Mouse (Mus musculus) CH12.LX (cell line): ENCODE measurements around the gene Hoxc10. TPM values are rescaled to one million over a fixed set of nuclear protein-coding genes. Genes with fewer than 3 reads are reported as not detected.

Experiments
- DNase-seq: peaks from one replicate; pipeline ENCODE4 v3.0.0-alpha.2; 2013; ENCODE audit errors: extremely low read depth
- H3K27ac ChIP-seq: 2 replicates; pipeline ENCODE4 v1.5.1; 2012; ENCODE audit warnings: low read depth, mild to moderate bottlenecking, control low read depth, moderate library complexity; ENCODE audit not compliant: insufficient read depth
- H3K27me3 ChIP-seq: replicated peaks from 2 replicates; pipeline ENCODE3; 2012; ENCODE audit warnings: inconsistent platforms
- H3K36me3 ChIP-seq, 2 experiments: replicated peaks in 1 of 2; 2 replicates each; pipeline versions ENCODE3 to v1.6.1; 2012; ENCODE audit warnings: inconsistent platforms in 1 of 2, low read length in 1 of 2, mild to moderate bottlenecking in 1 of 2, mixed read lengths in 1 of 2, moderate library complexity in 1 of 2; ENCODE audit not compliant: control insufficient read depth in 1 of 2, insufficient read depth in 1 of 2
- H3K4me1 ChIP-seq, 2 experiments: 2 replicates each; pipeline ENCODE4 v1.6.1; 2012; ENCODE audit warnings: inconsistent platforms in 1 of 2, moderate library complexity in 1 of 2; ENCODE audit not compliant: insufficient read depth in 2 of 2, control insufficient read depth in 1 of 2
- H3K4me2 ChIP-seq: 2 replicates; pipeline ENCODE4 v1.6.1; 2012; ENCODE audit warnings: low read depth, mild to moderate bottlenecking, control low read depth; ENCODE audit not compliant: poor library complexity, insufficient read depth, severe bottlenecking
- H3K4me3 ChIP-seq, 3 experiments: fragments of 150-350 bp in 1 of 3; sonication (generic) in 1 of 3; replicated peaks in 1 of 3; 2 replicates each; pipeline versions ENCODE3 to v1.5.1; 2011 to 2012; ENCODE audit warnings: low read depth in 2 of 3, low read length in 2 of 3, mild to moderate bottlenecking in 2 of 3, moderate library complexity in 2 of 3, control low read depth in 1 of 3, improper control_type of control experiment in 1 of 3, inconsistent platforms in 1 of 3, mixed read lengths in 1 of 3; ENCODE audit not compliant: poor library complexity in 1 of 3
- H3K79me2 ChIP-seq: replicated peaks from 2 replicates; pipeline ENCODE4 v1.6.1; 2012; ENCODE audit warnings: mild to moderate bottlenecking, moderate library complexity; ENCODE audit not compliant: control insufficient read depth, poor library complexity, insufficient read depth, severe bottlenecking; ENCODE audit errors: extremely low read depth
- H3K9ac ChIP-seq: 2 replicates; pipeline ENCODE4 v1.6.1; 2012; ENCODE audit warnings: low read depth, mild to moderate bottlenecking, control low read depth, moderate library complexity; ENCODE audit not compliant: insufficient read depth
- H3K9me3 ChIP-seq: replicated peaks from 2 replicates; pipeline ENCODE3; 2012; ENCODE audit warnings: low read length, inconsistent platforms, mixed read lengths
- BHLHE40 ChIP-seq: IDR thresholded peaks from 2 replicates; pipeline ENCODE4 v1.6.1; 2011; ENCODE audit warnings: mild to moderate bottlenecking, low read depth, low read length, improper control_type of control experiment
- CHD2 ChIP-seq: IDR thresholded peaks from 2 replicates; pipeline ENCODE4 v1.6.1; 2011; ENCODE audit warnings: low read length, improper control_type of control experiment
- ELF1 ChIP-seq: IDR thresholded peaks from 2 replicates; pipeline ENCODE4 v1.6.1; 2014; ENCODE audit warnings: low read depth, mild to moderate bottlenecking, inconsistent platforms, low read length, improper control_type of control experiment
- EP300 ChIP-seq: IDR thresholded peaks from 2 replicates; pipeline ENCODE4 v1.6.1; 2011; ENCODE audit warnings: low read length, improper control_type of control experiment
- ETS1 ChIP-seq: conservative IDR thresholded peaks from 2 replicates; pipeline ENCODE4 v1.6.1; 2012; ENCODE audit warnings: low read depth, mild to moderate bottlenecking, inconsistent platforms, low read length, improper control_type of control experiment, moderate library complexity
- JUND ChIP-seq: conservative IDR thresholded peaks from 2 replicates; pipeline ENCODE4 v1.6.1; 2011; ENCODE audit warnings: low read depth, low read length, improper control_type of control experiment
- MAFK ChIP-seq: IDR thresholded peaks from 2 replicates; pipeline ENCODE4 v1.6.1; 2011; ENCODE audit warnings: low read length, improper control_type of control experiment; ENCODE audit not compliant: insufficient replicate concordance
- MXI1 ChIP-seq: IDR thresholded peaks from 2 replicates; pipeline ENCODE4 v1.6.1; 2011; ENCODE audit warnings: mild to moderate bottlenecking, low read depth, low read length, improper control_type of control experiment
- MYC ChIP-seq: IDR thresholded peaks from 2 replicates; pipeline ENCODE4 v1.6.1; 2011; ENCODE audit warnings: low read depth, mild to moderate bottlenecking, improper control_type of control experiment, low read length
- NELFE ChIP-seq: IDR thresholded peaks from 2 replicates; pipeline ENCODE4 v1.6.1; 2011; ENCODE audit warnings: low read depth, low read length, improper control_type of control experiment
- POLR2A ChIP-seq: IDR thresholded peaks from 2 replicates; pipeline ENCODE4 v1.6.1; 2011; ENCODE audit warnings: low read depth, mild to moderate bottlenecking, improper control_type of control experiment, low read length
- POLR2AphosphoS2 ChIP-seq: IDR thresholded peaks from 2 replicates; pipeline ENCODE4 v1.6.1; 2011; ENCODE audit warnings: low read depth, low read length, improper control_type of control experiment
- RAD21 ChIP-seq: IDR thresholded peaks from 2 replicates; pipeline ENCODE4 v1.6.1; 2011; ENCODE audit warnings: low read depth, mild to moderate bottlenecking, low read length, improper control_type of control experiment, moderate library complexity
- RCOR1 ChIP-seq: conservative IDR thresholded peaks from 2 replicates; pipeline ENCODE4 v1.6.1; 2012; ENCODE audit warnings: low read depth, mild to moderate bottlenecking, inconsistent platforms, low read length, improper control_type of control experiment
- SMC3 ChIP-seq: IDR thresholded peaks from 2 replicates; pipeline ENCODE4 v1.6.1; 2011; ENCODE audit warnings: low read depth, low read length, improper control_type of control experiment
- TBP ChIP-seq: conservative IDR thresholded peaks from 2 replicates; pipeline ENCODE4 v1.6.1; 2011; ENCODE audit warnings: low read depth, low read length, improper control_type of control experiment
- TCF12 ChIP-seq: IDR thresholded peaks from 2 replicates; pipeline ENCODE4 v1.6.1; 2014; ENCODE audit warnings: low read depth, mild to moderate bottlenecking, inconsistent platforms, low read length, improper control_type of control experiment
- dilution Hi-C: fragments of 300-500 bp; cut with MboI; formaldehyde crosslinking; loops from 2 replicates; pipeline ENCODE4 v1.14.3; 2020; ENCODE audit warnings: low sequenced_read_pairs; ENCODE audit not compliant: extremely low pct_unique_long_range_greater_than_20kb, extremely low pct_ligation_motif_present
- in situ Hi-C: fragments of 300-500 bp; cut with MboI; formaldehyde crosslinking; loops from 3 replicates; pipeline ENCODE4 v1.14.3; 2019; ENCODE audit warnings: low sequenced_read_pairs, low pct_ligation_motif_present, low pct_unique_long_range_greater_than_20kb, mixed read lengths
- polyA plus RNA-seq: library from polyadenylated mRNA; unstranded; fragments of >175 nt; gene quantifications from 2 replicates; pipeline ENCODE4 v1.2.1, GENCODE M21; 2012; ENCODE audit warnings: low read depth; ENCODE audit not compliant: insufficient read length
- total RNA-seq, 2 experiments: library from RNA; depleted of rRNA; stranded (reverse); fragments of 300-350 nt in 1 of 2; fragments of >200 nt in 1 of 2; gene quantifications; 2 replicates each; pipeline ENCODE4 v1.2.3; 2012 to 2014

Hoxc10 gene
- total and polyA plus RNA-seq, 3 experiments = 0.11 TPM; not detected in 2

DNA sequence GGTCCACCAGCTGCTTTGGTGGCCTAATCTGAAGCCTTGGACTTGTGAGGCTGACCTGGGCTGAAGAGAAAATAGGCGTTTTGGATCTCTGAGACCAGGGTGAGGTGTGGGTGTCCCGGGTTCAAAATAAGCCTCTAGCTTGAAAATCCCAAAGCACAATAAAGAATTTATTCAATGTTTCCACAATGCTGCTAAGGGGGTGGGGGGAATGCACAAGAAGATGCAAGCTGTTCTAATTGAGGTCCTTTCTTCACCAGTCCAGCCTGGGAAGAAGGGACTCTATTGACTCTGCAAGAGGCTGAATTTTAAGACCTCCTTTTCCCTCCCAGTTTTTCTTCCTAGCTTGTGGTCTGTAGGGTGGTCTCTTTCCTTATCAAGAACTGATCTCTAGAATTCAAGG, 15.7 kb upstream of the Hoxc10 start:
- H3K36me3 ChIP-seq = no peaks in the 10 kb centered on the region
- in situ Hi-C loops (no loop called here), dilution Hi-C loops (no loop called here)
- no peaks in the 10 kb centered on the region for H3K4me1 ChIP-seq
- H3K9me3 ChIP-seq = peaks cover 2% of the 10 kb centered on the region
- no peaks in the 10 kb centered on the region for H3K79me2 ChIP-seq
- no peak overlapping the region for H3K9ac ChIP-seq
- H3K27ac ChIP-seq = no peak overlapping the region
- H3K4me3 ChIP-seq = no peak overlapping the region
- no peak overlapping the region for H3K4me2 ChIP-seq
- TF ChIP-seq ETS1 = no peak
- TF ChIP-seq ELF1 = no peak
- TF ChIP-seq POLR2AphosphoS2 = no peak
- no peak for TF ChIP-seq EP300
- TF ChIP-seq NELFE = no peak
- TF ChIP-seq SMC3 = no peak
- TF ChIP-seq TBP = no peak
- peaks cover 96% of the 10 kb centered on the region for H3K27me3 ChIP-seq
- DNase-seq = no peak

GRCm38 (mm10) chr15:102953561-102953960, 13.0 kb upstream of the Hoxc10 start:
- no peak for DNase-seq
- Histone ChIP-seq H3K4me3 (no peak overlapping the region), H3K27ac (no peak overlapping the region), H3K36me3 (no peaks in the 10 kb centered on the region), H3K9me3 (peaks cover 6% of the 10 kb centered on the region), H3K79me2 (no peaks in the 10 kb centered on the region), H3K4me1 (no peaks in the 10 kb centered on the region; a peak in 1 of 4 replicates), H3K9ac (no peak overlapping the region), H3K4me2 (no peak overlapping the region), H3K27me3 (peaks cover 95% of the 10 kb centered on the region)
- TF ChIP-seq ETS1 (no peak), JUND (no peak), CHD2 (no peak), MAFK (no peak), POLR2AphosphoS2 (no peak), RAD21 (no peak), RCOR1 (no peak), MXI1 (no peak), MYC (no peak), POLR2A (no peak), BHLHE40 (no peak), TCF12 (no peak), ELF1 (no peak), EP300 (no peak)
- dilution Hi-C loops (no loop called here), in situ Hi-C loops (no loop called here)
